Mouse (Mus musculus) midbrain, embryonic 15.5 days (tissue): ENCODE results near the gene Slc52a3. TPM values are rescaled to one million over a fixed set of nuclear protein-coding genes. Genes with fewer than 3 reads are reported as not detected.
"Not testable (repeated sequence)": the region's sequence is repeated elsewhere in the genome, so short reads cannot be mapped to it uniquely, and the experiment has no call there.

Experiments used
- ATAC-seq: fragments of 200-750 bp; cut with Nextera tagmentation; replicated peaks from 2 replicates; pipeline ENCODE4 v1.8.0; 2017; ENCODE audit warnings: moderate TSS enrichment
- H3K27ac ChIP-seq: fragments of 300-500 bp; sonication (generic); 2 replicates; pipeline ENCODE4 v1.5.1; 2015; ENCODE audit warnings: mild to moderate bottlenecking, inconsistent platforms
- H3K27me3 ChIP-seq: fragments of 300-500 bp; sonication (generic); replicated peaks from 2 replicates; pipeline ENCODE4 v1.6.1; 2015; ENCODE audit warnings: inconsistent platforms
- H3K36me3 ChIP-seq: fragments of 300-500 bp; sonication (generic); replicated peaks from 2 replicates; pipeline ENCODE4 v1.6.1; 2015; ENCODE audit warnings: inconsistent platforms
- H3K4me1 ChIP-seq: fragments of 300-500 bp; sonication (generic); 2 replicates; pipeline ENCODE4 v1.6.1; 2015; ENCODE audit warnings: inconsistent platforms
- H3K4me2 ChIP-seq: fragments of 300-500 bp; sonication (generic); 2 replicates; pipeline ENCODE4 v1.6.1; 2015; ENCODE audit warnings: inconsistent platforms, mild to moderate bottlenecking, moderate library complexity
- H3K4me3 ChIP-seq: fragments of 300-500 bp; sonication (generic); 2 replicates; pipeline ENCODE4 v1.5.1; 2015; ENCODE audit warnings: mild to moderate bottlenecking, inconsistent platforms
- H3K9ac ChIP-seq: fragments of 300-500 bp; sonication (generic); 2 replicates; pipeline ENCODE4 v1.6.1; 2015; ENCODE audit warnings: mild to moderate bottlenecking, inconsistent platforms
- H3K9me3 ChIP-seq: fragments of 300-500 bp; sonication (generic); 2 replicates; pipeline ENCODE4 v1.6.1; 2016; ENCODE audit warnings: inconsistent platforms
- WGBS: fragments of 180-500 bp; shearing (Covaris S2); methylation state at CpG from one replicate; pipeline ENCODE4 v1.1.7; 2015; ENCODE audit warnings: mixed read lengths; 5-methylcytosine and 5-hydroxymethylcytosine counted together
- polyA plus RNA-seq: library from polyadenylated mRNA; unstranded; fragments of >200 nt; fragmentation: Nextera tagmentation; extraction: Ambion mirVana; gene quantifications from 2 replicates; pipeline ENCODE4 v1.2.1, GENCODE M21; 2015

Slc52a3 gene
- polyA plus RNA-seq, 1 experiment from 2014 or later: 1.3 TPM

DNA sequence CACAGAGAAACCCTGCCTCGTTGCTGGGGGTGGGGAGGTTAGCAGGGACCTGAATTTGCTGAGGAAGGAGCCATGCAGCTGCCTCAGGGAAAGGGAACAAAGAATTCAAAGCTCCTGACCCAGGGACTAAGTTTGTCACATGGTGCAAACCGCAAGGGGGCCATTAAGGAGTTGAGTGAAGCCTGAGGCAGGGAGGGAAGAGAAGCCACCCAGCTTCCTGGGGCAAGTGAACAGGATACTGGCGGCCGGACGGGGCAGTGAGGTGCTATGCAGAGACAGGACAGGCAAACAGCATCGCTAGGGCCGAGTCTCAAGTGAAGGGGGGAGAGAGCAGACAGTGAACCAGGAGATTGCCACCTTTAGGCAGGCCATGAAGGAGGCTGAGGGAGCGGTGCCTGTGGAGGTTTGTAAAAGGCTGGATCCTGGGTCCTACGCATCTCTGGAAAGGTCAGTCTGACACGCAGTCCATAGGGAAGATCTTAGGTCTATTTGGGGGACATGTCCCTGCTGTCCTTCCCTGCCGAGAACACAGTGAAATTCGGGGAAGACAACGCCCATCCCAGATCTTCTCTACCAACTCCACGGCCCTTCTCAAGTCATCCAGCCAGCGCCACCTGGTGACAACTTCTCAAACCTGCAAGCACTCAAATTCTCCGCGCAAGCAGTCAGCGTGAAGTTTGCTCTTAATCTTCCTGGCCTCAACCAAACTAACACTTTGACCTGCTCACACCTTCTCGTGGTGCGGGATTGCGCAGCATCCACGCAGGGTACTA lies 1.8 kb upstream of the Slc52a3 start:
- H3K36me3 ChIP-seq: no peaks in the 10 kb centered on the region
- peaks cover 31% of the 10 kb centered on the region for H3K27me3 ChIP-seq
- no peaks in the 10 kb centered on the region for H3K9me3 ChIP-seq
- no peak overlapping the region for H3K27ac ChIP-seq
- peak; percentile 46; the same call in 1 of the 2 replicates for ATAC-seq
- H3K9ac ChIP-seq: no peak overlapping the region
- H3K4me2 ChIP-seq: peak overlapping the region; percentile 41
- 0 out of 2 replicates have a peak overlapping the region, but pooled peaks have one; percentile 18 for H3K4me3 ChIP-seq
- H3K4me1 ChIP-seq: peaks cover 14% of the 10 kb centered on the region
- 5% methylated on average over 22 of the region's 22 CpGs for WGBS

- H3K27ac ChIP-seq, ATAC-seq, H3K9ac ChIP-seq, H3K9me3 ChIP-seq, H3K4me2 ChIP-seq, H3K36me3 ChIP-seq, H3K4me3 ChIP-seq: not testable (repeated sequence)
- H3K27me3 ChIP-seq: peaks cover 36% of the 10 kb centered on the region
- H3K4me1 ChIP-seq: peaks cover 14% of the 10 kb centered on the region
- 61% methylated on average over 2 of the region's 2 CpGs for WGBS
Measured at GRCm38 (mm10) chr2:151997190-151997575, 872 bp downstream of the Slc52a3 start.

DNA sequence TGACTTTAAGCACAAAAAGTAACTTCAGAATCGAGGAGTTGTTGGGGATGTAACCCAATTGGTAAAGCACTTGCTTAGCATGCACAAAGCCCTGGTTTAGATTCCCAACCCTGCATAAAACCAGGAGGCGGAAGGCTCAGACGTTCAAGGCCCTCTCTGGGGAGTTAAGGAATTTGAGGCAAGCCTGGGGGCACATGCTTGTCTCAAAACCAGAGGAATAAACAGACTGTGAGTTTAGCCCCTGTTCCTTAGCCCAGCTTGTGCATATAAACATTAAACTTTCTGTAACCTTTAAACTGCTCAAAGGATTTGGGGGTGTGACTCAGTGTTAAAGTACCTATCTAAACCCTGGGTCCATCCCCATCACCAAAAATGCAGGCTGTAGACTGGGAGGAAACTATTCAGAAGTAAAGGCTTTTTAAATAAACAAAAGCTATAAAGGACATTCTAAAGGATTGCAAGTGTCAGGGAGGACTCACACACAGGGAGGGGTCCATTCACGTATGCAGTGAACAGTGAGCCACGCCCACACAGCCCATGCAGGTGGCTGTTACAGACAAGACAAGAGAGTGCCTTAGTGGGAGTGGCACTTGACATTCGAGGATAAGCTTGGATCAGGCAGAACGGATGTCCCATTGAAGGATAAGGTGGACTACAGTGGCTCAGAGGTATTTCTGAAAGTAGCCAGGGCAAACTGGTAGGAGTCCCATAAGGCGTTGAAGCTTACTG lies 1.6 kb downstream of the Slc52a3 start:
- Histone ChIP-seq H3K4me1 (peaks cover 14% of the 10 kb centered on the region), H3K4me3 (no peak overlapping the region), H3K9me3 (no peaks in the 10 kb centered on the region), H3K4me2 (no peak overlapping the region), H3K27me3 (peaks cover 36% of the 10 kb centered on the region), H3K27ac (no peak overlapping the region), H3K9ac (no peak overlapping the region), H3K36me3 (no peaks in the 10 kb centered on the region)
- 47% methylated on average over 8 of the region's 8 CpGs for WGBS
- ATAC-seq: no peak

GRCm38 (mm10) chr2:151998505-151998899 lies 2.2 kb downstream of the Slc52a3 start:
- Histone ChIP-seq H3K36me3 (no peaks in the 10 kb centered on the region), H3K9ac (no peak overlapping the region), H3K27ac (no peak overlapping the region), H3K4me3 (no peak overlapping the region), H3K4me2 (no peak overlapping the region), H3K4me1 (peaks cover 14% of the 10 kb centered on the region), H3K9me3 (no peaks in the 10 kb centered on the region), H3K27me3 (peaks cover 36% of the 10 kb centered on the region)
- 72% methylated on average over 9 of the region's 9 CpGs for WGBS
- no peak for ATAC-seq

GRCm38 (mm10) chr2:151998932-151999331 lies 2.6 kb downstream of the Slc52a3 start:
- WGBS: 75% methylated on average over 4 of the region's 4 CpGs
- ATAC-seq: no peak

GRCm38 (mm10) chr2:151999669-152000290 lies 3.5 kb downstream of the Slc52a3 start:
- Histone ChIP-seq H3K36me3 (no peaks in the 10 kb centered on the region), H3K4me1 (peaks cover 8% of the 10 kb centered on the region; the same call in 1 of the 2 replicates), H3K9me3 (no peaks in the 10 kb centered on the region), H3K4me3 (no peak overlapping the region), H3K4me2 (no peak overlapping the region), H3K27me3 (peaks cover 36% of the 10 kb centered on the region), H3K9ac (no peak overlapping the region), H3K27ac (no peak overlapping the region)
- 11% methylated on average over 20 of the region's 20 CpGs for WGBS
- no peak for ATAC-seq

More at GRCm38 (mm10) chr2:151998932-151999331, 2.6 kb downstream of the Slc52a3 start:
- H3K27me3 ChIP-seq: peaks cover 36% of the 10 kb centered on the region
- no peaks in the 10 kb centered on the region for H3K36me3 ChIP-seq
- no peak overlapping the region for H3K4me2 ChIP-seq
- H3K9me3 ChIP-seq: no peaks in the 10 kb centered on the region
- H3K4me3 ChIP-seq: no peak overlapping the region
- H3K27ac ChIP-seq: no peak overlapping the region
- H3K4me1 ChIP-seq: peaks cover 14% of the 10 kb centered on the region
- H3K9ac ChIP-seq: no peak overlapping the region

DNA sequence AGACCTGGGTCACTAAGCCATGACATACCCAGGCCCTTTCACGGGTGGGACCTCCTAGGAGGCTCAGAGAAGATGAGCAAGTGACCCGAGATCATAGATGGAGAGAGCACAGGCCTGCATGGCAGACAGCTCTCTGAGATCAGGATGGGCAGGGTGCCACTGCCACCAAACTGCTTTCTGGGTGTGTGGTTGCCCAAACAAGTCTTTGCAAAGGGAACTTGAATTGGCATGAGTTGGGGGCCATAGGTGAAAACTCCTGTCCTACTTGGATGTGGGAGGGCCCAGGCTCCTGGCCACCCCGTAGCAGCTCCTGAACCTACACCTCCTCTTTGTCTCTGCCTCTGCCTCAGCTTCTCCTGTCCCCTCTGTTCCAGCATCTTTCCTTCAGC lies 4.0 kb downstream of the Slc52a3 start:
- Histone ChIP-seq H3K27ac (no peak overlapping the region), H3K4me2 (no peak overlapping the region), H3K36me3 (no peaks in the 10 kb centered on the region), H3K9me3 (no peaks in the 10 kb centered on the region), H3K9ac (no peak overlapping the region), H3K27me3 (peaks cover 32% of the 10 kb centered on the region), H3K4me3 (no peak overlapping the region), H3K4me1 (peaks cover 4% of the 10 kb centered on the region; the same call in 1 of the 2 replicates)
- ATAC-seq: no peak
- 36% methylated on average over 3 of the region's 3 CpGs for WGBS

DNA sequence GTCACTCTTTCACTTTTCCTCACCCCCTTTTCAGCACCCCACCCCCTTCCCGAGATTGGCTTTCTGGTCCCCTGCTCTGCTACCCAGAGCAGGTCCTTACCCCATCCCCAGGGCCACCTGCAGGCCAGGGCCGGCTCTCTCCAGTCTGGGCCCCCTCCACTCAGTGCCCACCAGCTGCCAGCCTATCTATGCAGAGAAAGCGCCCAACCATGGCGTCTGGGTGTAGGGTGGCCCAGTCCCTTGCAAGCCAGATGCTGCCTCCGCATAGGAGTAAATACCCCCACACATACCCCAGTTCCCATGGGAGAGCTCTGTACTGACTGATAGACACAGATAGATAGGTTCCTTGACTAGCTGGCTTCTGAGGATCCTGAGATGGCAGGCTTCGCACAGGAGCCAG lies 4.4 kb downstream of the Slc52a3 start:
- Histone ChIP-seq H3K27me3 (peaks cover 28% of the 10 kb centered on the region), H3K4me3 (no peak overlapping the region), H3K27ac (no peak overlapping the region), H3K4me1 (peaks cover 4% of the 10 kb centered on the region; the same call in 1 of the 2 replicates), H3K36me3 (no peaks in the 10 kb centered on the region), H3K9ac (no peak overlapping the region), H3K4me2 (no peak overlapping the region), H3K9me3 (no peaks in the 10 kb centered on the region)
- ATAC-seq: peak; percentile 24; the same call in 1 of the 2 replicates
- WGBS: 55% methylated on average over 6 of the region's 6 CpGs

DNA sequence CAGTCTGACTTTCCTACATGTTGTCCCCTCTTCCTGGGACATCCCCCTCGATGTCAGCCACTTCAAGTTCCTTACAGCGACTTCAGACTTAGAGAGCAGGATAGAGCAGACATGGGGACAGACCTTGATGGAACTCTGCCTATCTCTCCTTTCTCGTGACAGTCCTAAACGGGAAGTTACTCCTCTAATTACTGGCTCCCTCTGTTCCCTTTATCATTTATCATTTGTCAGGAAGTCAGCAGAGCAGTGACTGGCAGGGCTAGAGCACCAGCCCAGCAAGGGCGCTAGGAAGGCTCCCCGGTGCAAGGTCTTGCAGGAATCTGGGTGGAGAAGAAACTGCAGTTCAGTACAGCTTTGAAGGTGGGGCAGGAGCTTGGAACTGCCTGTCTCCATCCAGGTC lies 6.2 kb downstream of the Slc52a3 start:
- H3K27ac ChIP-seq: no peak overlapping the region
- H3K4me3 ChIP-seq: no peak overlapping the region
- no peak for ATAC-seq
- no peak overlapping the region for H3K9ac ChIP-seq
- no peak overlapping the region for H3K4me2 ChIP-seq
- H3K4me1 ChIP-seq: no peaks in the 10 kb centered on the region
- H3K27me3 ChIP-seq: peaks cover 12% of the 10 kb centered on the region; the same call in 1 of the 2 replicates
- WGBS: 76% methylated on average over 6 of the region's 6 CpGs
- H3K36me3 ChIP-seq: no peaks in the 10 kb centered on the region
- H3K9me3 ChIP-seq: no peaks in the 10 kb centered on the region

DNA sequence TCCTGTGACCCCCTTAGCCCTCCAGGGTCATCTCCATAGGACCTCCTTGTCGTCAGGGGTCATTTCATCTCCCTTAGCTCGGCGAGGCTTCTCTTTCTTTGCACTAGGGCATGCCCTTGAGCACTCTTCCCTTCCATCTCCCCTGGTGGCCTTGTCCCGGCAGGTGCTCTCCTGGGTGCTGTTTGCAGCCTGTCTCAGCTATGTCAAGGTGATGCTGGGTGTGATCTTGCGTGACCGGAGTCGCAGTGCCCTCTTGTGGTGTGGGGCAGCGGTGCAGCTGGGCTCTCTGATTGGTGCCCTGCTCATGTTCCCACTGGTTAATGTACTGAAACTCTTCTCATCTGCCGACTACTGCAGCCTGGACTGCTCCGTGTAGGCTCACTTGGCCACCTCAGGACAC lies 11.5 kb downstream of the Slc52a3 start:
- Histone ChIP-seq H3K9me3 (no peaks in the 10 kb centered on the region), H3K4me1 (no peaks in the 10 kb centered on the region), H3K36me3 (no peaks in the 10 kb centered on the region), H3K4me2 (no peak overlapping the region), H3K9ac (no peak overlapping the region), H3K4me3 (no peak overlapping the region), H3K27me3 (no peaks in the 10 kb centered on the region), H3K27ac (no peak overlapping the region)
- no peak; the same call in 1 of the 2 replicates for ATAC-seq
- WGBS: 65% methylated on average over 10 of the region's 10 CpGs

GRCm38 (mm10) chr2:152009061-152009779 lies 12.9 kb downstream of the Slc52a3 start:
- no peaks in the 10 kb centered on the region for H3K9me3 ChIP-seq
- WGBS: 91% methylated on average over 15 of the region's 15 CpGs
- H3K27me3 ChIP-seq: no peaks in the 10 kb centered on the region
- H3K4me3 ChIP-seq: no peak overlapping the region
- H3K27ac ChIP-seq: no peak overlapping the region
- H3K36me3 ChIP-seq: no peaks in the 10 kb centered on the region
- ATAC-seq: no peak
- no peak overlapping the region for H3K9ac ChIP-seq
- no peak overlapping the region for H3K4me2 ChIP-seq
- H3K4me1 ChIP-seq: no peaks in the 10 kb centered on the region

DNA sequence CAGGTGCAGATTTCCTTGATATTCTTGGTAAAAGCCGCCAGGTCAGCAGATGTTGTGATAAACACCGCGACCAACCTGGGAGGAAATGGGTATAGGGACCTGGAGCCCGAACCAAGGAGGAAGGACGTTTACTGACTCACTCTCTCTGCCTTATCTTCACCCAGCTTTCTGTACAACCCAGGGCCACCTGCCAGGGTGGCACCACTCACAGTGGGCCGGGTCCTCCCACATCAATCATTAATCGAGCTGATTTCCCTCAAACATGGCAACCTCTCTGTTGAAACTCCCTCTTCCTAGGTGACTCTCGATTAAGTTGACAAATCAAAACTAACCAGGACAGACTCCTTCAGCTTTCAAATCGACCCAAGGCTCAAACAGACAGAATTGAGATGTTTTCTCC lies 13.9 kb downstream of the Slc52a3 start:
- no peak overlapping the region for H3K4me2 ChIP-seq
- ATAC-seq: no peak
- H3K27me3 ChIP-seq: no peaks in the 10 kb centered on the region
- no peaks in the 10 kb centered on the region for H3K4me1 ChIP-seq
- no peak overlapping the region for H3K4me3 ChIP-seq
- no peak overlapping the region for H3K27ac ChIP-seq
- H3K9me3 ChIP-seq: no peaks in the 10 kb centered on the region
- H3K36me3 ChIP-seq: no peaks in the 10 kb centered on the region
- no peak overlapping the region for H3K9ac ChIP-seq
- WGBS: 87% methylated on average over 9 of the region's 9 CpGs
